Mouse (Mus musculus) liver, embryonic 14.5 days (tissue): ENCODE results near the gene Ccne1.

Source experiments
- CTCF ChIP-seq: IDR thresholded peaks from 2 replicates; pipeline ENCODE4 v1.5.1; 2016; ENCODE audit warnings: antibody characterized with exemption, low read depth, control low read depth
- EP300 ChIP-seq: IDR thresholded peaks from 2 replicates; pipeline ENCODE4 v1.6.1; 2016; ENCODE audit warnings: antibody characterized with exemption, low read depth

GRCm38 (mm10) chr7:38093101-38093500, 14.2 kb downstream of the Ccne1 start:
- TF ChIP-seq CTCF, result no peak
- no peak for TF ChIP-seq EP300
